Mouse (Mus musculus): ENCODE measurements around the gene Insc. TPM values are rescaled to one million over a fixed set of nuclear protein-coding genes. Genes with fewer than 3 reads are reported as not detected.

The Insc gene
- polyA plus RNA-seq, 1 experiment = 0.05 TPM

DNA sequence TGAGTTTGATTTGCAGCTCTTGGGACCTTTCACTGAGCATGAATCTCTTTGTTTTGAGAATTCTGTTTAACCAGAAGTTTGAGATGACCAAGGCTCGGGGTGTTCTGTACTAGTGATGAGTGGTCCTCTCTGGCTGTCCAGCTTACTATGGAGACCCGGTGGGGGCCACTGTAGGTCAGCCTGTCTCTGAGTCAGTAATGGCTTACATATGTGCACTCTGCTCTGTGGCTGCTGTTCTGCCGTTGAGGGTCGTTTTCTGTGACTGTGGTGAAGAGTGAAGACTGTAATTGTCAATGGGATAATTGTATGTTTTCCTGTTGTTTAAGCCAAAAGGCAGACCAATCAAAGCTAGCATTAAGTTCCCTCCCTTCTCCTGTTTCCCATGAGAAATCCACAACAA, 30.3 kb downstream of the Insc start:
- H3K4me1 ChIP-seq (ENCODE audit: control insufficient read depth) = no peaks in the 10 kb centered on the region
- H3K36me3 ChIP-seq (ENCODE audit: control insufficient read depth) = no peaks in the 10 kb centered on the region
- no peaks in the 10 kb centered on the region for H3K27me3 ChIP-seq (ENCODE audit: control insufficient read depth)
- H3K9me3 ChIP-seq (ENCODE audit: control insufficient read depth, low read length) = no peaks in the 10 kb centered on the region
- TF ChIP-seq TAL1 (IDR thresholded peaks at IDR 0.05; ENCODE audit: low read length) (no peak), GATA1 (IDR thresholded peaks at IDR 0.05; ENCODE audit: low read length) (no peak)
- no peak overlapping the region for H3K4me3 ChIP-seq (replicated peaks)

DNA sequence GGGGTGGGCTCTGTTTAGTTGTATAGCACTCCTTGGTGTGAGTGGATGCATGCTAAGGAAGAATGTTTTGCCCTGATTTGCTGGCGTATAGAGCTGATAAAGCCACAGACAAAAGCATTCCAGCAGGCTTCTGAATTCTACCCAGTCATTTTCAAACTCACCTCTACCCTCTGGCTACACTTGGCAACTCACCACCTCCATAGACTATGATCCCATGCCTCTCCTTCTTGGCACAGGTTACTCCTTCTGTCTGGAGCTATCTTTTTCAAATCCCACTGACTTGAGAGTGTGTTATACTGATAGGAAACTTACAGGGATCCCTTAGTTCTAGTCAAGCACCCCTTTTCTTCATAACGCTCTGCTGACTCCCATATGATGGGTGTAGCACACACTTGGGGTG, 32.4 kb downstream of the Insc start:
- H3K9me3 ChIP-seq (ENCODE audit: control insufficient read depth, low read length) = no peaks in the 10 kb centered on the region
- H3K4me1 ChIP-seq (ENCODE audit: control insufficient read depth) = no peaks in the 10 kb centered on the region
- no peaks in the 10 kb centered on the region for H3K27me3 ChIP-seq (ENCODE audit: control insufficient read depth)
- no peaks in the 10 kb centered on the region for H3K36me3 ChIP-seq (ENCODE audit: control insufficient read depth)
- no peak overlapping the region for H3K4me3 ChIP-seq (replicated peaks)
- TF ChIP-seq TAL1 (IDR thresholded peaks at IDR 0.05; ENCODE audit: low read length) (no peak), GATA1 (IDR thresholded peaks at IDR 0.05; ENCODE audit: low read length) (no peak)

GRCm38 (mm10) chr7:114778156-114778770, 34.8 kb downstream of the Insc start:
- no peak for TF ChIP-seq GATA1 (IDR thresholded peaks at IDR 0.05; ENCODE audit: low read length)
- TF ChIP-seq TAL1 (IDR thresholded peaks at IDR 0.05; ENCODE audit: low read length) = no peak
- H3K27me3 ChIP-seq (ENCODE audit: control insufficient read depth) = no peaks in the 10 kb centered on the region
- no peaks in the 10 kb centered on the region for H3K36me3 ChIP-seq (ENCODE audit: control insufficient read depth)
- H3K4me3 ChIP-seq (replicated peaks) = no peak overlapping the region
- no peaks in the 10 kb centered on the region for H3K4me1 ChIP-seq (ENCODE audit: control insufficient read depth)
- no peaks in the 10 kb centered on the region for H3K9me3 ChIP-seq (ENCODE audit: control insufficient read depth, low read length)

DNA sequence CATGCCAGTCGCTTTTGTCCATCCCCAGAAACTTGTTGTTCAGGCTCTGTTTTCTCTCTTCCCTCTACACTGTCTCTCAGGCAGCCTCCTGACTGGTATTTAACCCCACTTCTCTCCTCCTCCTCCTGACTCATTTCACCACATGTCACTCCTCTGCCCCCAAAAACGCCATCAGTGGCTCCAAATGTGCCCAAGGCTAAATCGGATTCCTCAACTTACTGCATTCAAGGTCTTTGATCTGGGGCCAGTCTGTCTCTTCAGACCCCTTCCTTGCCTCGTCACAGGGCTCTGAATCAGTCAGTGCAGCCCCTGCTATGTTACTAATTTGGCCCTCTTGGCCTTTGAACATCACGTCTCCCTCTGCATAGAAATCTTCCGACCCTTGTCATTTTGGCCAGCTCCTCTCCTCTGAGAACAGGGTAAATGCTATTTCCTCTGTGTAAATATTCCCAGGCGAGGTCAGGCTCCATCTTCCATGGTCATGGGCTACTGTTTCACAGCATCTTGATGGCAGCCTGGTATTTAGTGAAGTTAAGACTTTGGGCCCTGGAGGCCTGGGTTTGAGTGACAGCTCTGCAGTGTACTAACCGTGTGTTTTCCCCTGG, 35.7 kb downstream of the Insc start:
- Histone ChIP-seq H3K36me3 (ENCODE audit: control insufficient read depth) (no peaks in the 10 kb centered on the region), H3K4me1 (ENCODE audit: control insufficient read depth) (no peaks in the 10 kb centered on the region), H3K4me3 (replicated peaks) (no peak overlapping the region), H3K27me3 (ENCODE audit: control insufficient read depth) (no peaks in the 10 kb centered on the region), H3K9me3 (ENCODE audit: control insufficient read depth, low read length) (no peaks in the 10 kb centered on the region)
- no peak for TF ChIP-seq TAL1 (IDR thresholded peaks at IDR 0.05; ENCODE audit: low read length)
- TF ChIP-seq GATA1 (IDR thresholded peaks at IDR 0.05; ENCODE audit: low read length) = no peak

GRCm38 (mm10) chr7:114783291-114783690, 39.8 kb downstream of the Insc start:
- H3K4me3 ChIP-seq (replicated peaks) = no peak overlapping the region
- TF ChIP-seq GATA1 (IDR thresholded peaks at IDR 0.05; ENCODE audit: low read length) (no peak), TAL1 (IDR thresholded peaks at IDR 0.05; ENCODE audit: low read length) (no peak)
- H3K9me3 ChIP-seq (ENCODE audit: control insufficient read depth, low read length) = no peaks in the 10 kb centered on the region
- no peaks in the 10 kb centered on the region for H3K4me1 ChIP-seq (ENCODE audit: control insufficient read depth)
- H3K27me3 ChIP-seq (ENCODE audit: control insufficient read depth) = no peaks in the 10 kb centered on the region
- H3K36me3 ChIP-seq (ENCODE audit: control insufficient read depth) = no peaks in the 10 kb centered on the region

DNA sequence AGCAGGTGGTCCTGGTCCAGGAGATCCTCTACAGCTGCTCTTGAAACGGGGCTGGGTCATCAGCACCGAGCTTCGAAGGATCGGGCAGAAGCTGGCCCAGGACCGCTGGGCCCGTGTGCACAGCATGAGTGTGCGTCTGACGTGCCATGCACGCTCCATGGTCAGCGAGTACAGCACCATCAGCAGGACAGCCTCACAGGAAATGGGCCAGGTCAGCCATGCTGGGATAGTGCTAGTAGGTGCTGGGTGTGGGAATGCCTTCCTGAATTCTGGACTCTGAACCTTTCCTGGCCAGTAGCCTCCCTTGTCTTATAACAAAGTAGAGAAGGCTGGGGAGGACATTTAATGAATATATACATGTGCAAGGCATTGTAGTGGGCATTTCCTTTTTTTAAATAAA, 47.6 kb downstream of the Insc start:
- H3K4me3 ChIP-seq (replicated peaks) = no peak overlapping the region

GRCm38 (mm10) chr7:114792026-114792425, 48.5 kb downstream of the Insc start:
- Histone ChIP-seq H3K9me3 (ENCODE audit: control insufficient read depth, low read length) (no peaks in the 10 kb centered on the region), H3K36me3 (ENCODE audit: control insufficient read depth) (no peaks in the 10 kb centered on the region; the same call in 1 of the 2 replicates), H3K4me3 (replicated peaks) (no peak overlapping the region), H3K4me1 (ENCODE audit: control insufficient read depth) (no peaks in the 10 kb centered on the region), H3K27me3 (ENCODE audit: control insufficient read depth) (no peaks in the 10 kb centered on the region)
- TF ChIP-seq TAL1 (IDR thresholded peaks at IDR 0.05; ENCODE audit: low read length) = no peak
- no peak for TF ChIP-seq GATA1 (IDR thresholded peaks at IDR 0.05; ENCODE audit: low read length)

More for the DNA sequence above, 47.6 kb downstream of the Insc start:
- no peaks in the 10 kb centered on the region for H3K27me3 ChIP-seq (ENCODE audit: control insufficient read depth)
- no peaks in the 10 kb centered on the region; the same call in 1 of the 2 replicates for H3K36me3 ChIP-seq (ENCODE audit: control insufficient read depth)
- H3K9me3 ChIP-seq (ENCODE audit: control insufficient read depth, low read length) = no peaks in the 10 kb centered on the region
- TF ChIP-seq GATA1 (IDR thresholded peaks at IDR 0.05; ENCODE audit: low read length) = no peak
- TF ChIP-seq TAL1 (IDR thresholded peaks at IDR 0.05; ENCODE audit: low read length) = no peak
- no peaks in the 10 kb centered on the region for H3K4me1 ChIP-seq (ENCODE audit: control insufficient read depth)

- H3K36me3 ChIP-seq (ENCODE audit: control insufficient read depth) = no peaks in the 10 kb centered on the region; the same call in 1 of the 2 replicates
- H3K4me3 ChIP-seq (replicated peaks) = no peak overlapping the region
- H3K27me3 ChIP-seq (ENCODE audit: control insufficient read depth) = no peaks in the 10 kb centered on the region
- H3K9me3 ChIP-seq (ENCODE audit: control insufficient read depth, low read length) = no peaks in the 10 kb centered on the region
- TF ChIP-seq GATA1 (IDR thresholded peaks at IDR 0.05; ENCODE audit: low read length) (no peak), TAL1 (IDR thresholded peaks at IDR 0.05; ENCODE audit: low read length) (no peak)
- H3K4me1 ChIP-seq (ENCODE audit: control insufficient read depth) = no peaks in the 10 kb centered on the region
Observed at GRCm38 (mm10) chr7:114794400-114794799, 50.9 kb downstream of the Insc start.

DNA sequence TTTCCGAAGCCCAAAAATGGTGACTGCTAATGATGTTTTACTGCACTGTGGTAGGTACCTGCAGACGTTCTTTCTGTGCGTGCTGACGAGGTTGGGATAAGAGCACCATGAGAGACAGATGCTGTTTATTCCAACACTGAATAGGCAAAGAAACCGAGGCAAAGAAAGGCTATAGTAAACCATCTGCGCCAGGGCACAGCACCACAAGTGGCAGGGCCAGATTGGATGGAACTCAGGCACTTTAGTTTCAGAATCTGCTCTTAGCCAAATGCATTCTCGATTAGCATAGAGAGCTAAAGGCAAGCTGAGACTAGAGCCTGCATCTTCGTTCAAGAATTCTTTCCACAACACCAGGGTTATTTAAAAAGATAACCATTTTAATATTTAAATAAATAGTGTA, 59.1 kb downstream of the Insc start:
- Histone ChIP-seq H3K27me3 (ENCODE audit: control insufficient read depth) (no peaks in the 10 kb centered on the region), H3K9me3 (ENCODE audit: control insufficient read depth, low read length) (no peaks in the 10 kb centered on the region), H3K4me1 (ENCODE audit: control insufficient read depth) (no peaks in the 10 kb centered on the region), H3K4me3 (replicated peaks) (no peak overlapping the region), H3K36me3 (ENCODE audit: control insufficient read depth) (no peaks in the 10 kb centered on the region; the same call in 1 of the 2 replicates)
- TF ChIP-seq GATA1 (IDR thresholded peaks at IDR 0.05; ENCODE audit: low read length) (no peak), TAL1 (IDR thresholded peaks at IDR 0.05; ENCODE audit: low read length) (no peak)

All from erythroblast, embryonic 14.5 days (primary cell).